Mouse (Mus musculus): ENCODE data around the gene Mapkap1. TPM values are rescaled to one million over a fixed set of nuclear protein-coding genes. Genes with fewer than 3 reads are reported as not detected.

Gene Mapkap1
- total RNA-seq, 1 experiment from 2014 or later = 57.3 TPM

DNA sequence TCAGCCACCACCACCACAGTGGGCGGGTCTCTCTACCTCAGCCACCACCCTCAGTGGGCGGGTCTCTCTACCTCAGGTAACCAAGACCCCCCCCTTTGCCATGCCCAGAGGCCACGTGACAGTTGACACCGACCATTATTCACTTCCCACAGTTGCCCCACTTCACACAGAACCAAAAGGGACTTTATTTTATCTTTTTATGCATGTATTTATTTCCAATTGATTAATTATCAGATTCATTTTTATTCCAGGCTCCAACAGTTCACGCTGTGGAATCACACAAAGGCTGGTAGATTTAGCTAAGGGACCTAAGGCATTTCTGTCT is 239.9 kb downstream of the Mapkap1 start:
- ATAC-seq (ENCODE audit: extremely low read depth, insufficient number of reproducible peaks, low FRiP score, poor library complexity, severe bottlenecking) = no peak

DNA sequence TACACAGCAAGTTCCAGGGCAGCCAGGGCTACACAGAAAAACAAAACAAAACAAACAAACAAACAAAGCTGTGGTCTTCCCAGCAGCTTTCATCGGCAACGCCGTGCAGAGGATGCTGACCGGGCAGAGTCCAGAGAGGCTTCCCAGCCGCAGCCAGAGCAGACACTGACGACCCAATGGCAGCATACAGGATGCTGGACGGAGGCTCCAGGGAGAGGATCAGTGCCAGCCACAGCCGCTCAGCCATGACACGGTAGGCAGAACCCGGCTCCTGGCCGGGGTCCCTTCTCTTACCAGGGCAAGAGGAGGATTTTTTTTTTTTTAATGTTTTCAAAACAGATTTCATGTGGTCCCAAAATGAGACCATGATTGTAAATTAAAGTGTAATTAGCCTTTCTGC is 240.8 kb downstream of the Mapkap1 start:
- ATAC-seq (ENCODE audit: extremely low read depth, insufficient number of reproducible peaks, low FRiP score, poor library complexity, severe bottlenecking) = no peak

DNA sequence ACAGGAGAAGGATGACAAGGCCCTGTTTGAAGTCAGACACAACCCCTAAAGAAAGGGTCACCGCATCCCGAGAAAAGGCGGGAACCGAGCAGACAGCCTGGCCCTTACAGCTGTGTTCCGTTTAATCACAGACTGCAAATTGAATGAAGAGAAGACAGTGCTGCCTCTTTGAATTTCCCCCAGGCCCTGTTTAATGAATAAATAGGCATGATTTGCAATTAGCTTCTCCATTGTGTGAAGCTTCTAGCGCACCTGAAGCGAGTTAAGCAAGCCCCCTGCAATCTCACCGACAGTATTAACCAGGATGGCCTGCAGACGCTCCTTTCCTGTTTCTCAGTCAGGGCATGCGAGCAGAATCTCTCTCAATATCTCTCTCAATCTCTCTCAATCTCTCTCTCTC is 261.2 kb downstream of the Mapkap1 start:
- no peak for ATAC-seq (ENCODE audit: extremely low read depth, insufficient number of reproducible peaks, low FRiP score, poor library complexity, severe bottlenecking)

DNA sequence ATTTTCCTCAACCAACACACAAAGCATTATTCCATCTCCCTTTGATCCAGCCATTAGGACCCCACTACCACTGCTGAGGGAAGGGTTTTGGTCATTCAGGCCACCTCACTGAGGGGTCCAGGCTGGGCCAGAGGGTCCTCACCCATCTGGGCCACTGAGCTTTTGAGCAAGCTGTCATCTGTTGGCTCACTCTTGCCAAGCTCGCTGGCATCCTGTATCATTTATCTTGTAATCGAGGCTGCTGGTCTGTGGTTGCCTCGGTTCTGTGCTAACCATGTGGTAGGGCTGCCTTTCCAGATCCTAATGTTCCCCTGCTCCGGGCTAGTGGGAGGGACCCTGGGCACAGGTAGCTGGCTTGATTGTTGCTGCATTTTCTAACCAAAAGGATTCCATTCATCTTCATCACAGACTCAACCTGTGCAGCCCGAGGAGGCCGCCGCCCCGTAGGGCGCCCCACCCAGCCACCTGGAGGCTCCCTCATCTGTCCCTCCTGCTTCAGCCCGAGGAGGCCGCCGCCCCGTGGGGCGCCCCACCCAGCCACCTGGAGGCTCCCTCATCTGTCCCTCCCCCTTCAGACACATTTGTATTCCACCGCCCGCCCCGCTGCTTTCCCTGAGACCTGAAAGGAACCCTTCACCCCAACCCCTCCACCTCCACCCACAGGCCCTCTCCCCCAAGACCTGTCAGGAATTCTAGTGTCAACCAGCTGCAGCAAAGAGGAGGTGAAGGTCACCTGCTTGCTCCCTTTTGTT is 262.0 kb downstream of the Mapkap1 start:
- no peak for ATAC-seq (ENCODE audit: extremely low read depth, insufficient number of reproducible peaks, low FRiP score, poor library complexity, severe bottlenecking)

DNA sequence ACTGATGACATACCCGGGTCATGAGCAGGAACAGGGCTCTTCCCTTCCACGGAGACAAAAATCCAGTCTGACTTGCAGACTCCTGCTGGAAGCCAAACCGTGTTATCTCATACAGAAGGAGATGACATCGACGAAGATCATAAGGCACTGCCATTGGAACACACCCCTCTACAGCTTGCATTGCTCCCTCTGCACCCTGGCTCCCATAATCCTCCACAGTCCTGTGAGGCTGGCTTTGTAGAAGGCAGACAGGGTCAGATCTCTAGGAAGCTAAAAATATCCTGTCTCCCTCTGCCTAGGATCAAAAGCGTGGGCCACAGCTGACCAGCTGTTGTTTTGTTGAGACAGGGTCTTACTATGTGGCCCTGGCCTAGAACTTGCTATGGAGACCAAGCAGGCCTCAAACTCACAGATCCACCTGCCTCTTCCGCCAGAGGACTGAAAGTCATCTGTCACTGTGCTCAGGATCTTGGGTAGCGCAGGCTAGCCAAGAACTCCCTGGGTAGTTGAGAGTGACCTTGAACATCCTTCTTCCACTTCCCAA is 262.7 kb downstream of the Mapkap1 start:
- ATAC-seq (ENCODE audit: extremely low read depth, insufficient number of reproducible peaks, low FRiP score, poor library complexity, severe bottlenecking) = no peak

DNA sequence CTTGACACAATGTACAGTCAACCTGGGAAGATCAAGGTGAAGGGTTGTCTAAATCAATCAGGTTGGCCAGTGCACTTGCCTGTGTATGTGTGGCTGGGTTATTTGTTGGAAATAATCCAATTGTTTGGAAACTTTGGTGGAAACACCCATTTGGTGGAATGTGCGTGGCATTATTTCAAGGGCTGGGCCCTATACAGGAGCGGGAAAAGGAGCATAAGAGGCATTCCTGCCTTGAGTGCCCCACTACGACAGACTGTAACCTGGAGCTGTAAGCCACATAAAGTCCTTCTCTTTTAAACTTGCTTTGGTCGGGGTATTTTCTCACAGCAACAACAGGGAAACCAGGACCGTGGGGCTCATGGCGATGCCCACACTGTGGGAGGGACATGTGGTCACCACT is 263.9 kb downstream of the Mapkap1 start:
- ATAC-seq (ENCODE audit: extremely low read depth, insufficient number of reproducible peaks, low FRiP score, poor library complexity, severe bottlenecking) = no peak

DNA sequence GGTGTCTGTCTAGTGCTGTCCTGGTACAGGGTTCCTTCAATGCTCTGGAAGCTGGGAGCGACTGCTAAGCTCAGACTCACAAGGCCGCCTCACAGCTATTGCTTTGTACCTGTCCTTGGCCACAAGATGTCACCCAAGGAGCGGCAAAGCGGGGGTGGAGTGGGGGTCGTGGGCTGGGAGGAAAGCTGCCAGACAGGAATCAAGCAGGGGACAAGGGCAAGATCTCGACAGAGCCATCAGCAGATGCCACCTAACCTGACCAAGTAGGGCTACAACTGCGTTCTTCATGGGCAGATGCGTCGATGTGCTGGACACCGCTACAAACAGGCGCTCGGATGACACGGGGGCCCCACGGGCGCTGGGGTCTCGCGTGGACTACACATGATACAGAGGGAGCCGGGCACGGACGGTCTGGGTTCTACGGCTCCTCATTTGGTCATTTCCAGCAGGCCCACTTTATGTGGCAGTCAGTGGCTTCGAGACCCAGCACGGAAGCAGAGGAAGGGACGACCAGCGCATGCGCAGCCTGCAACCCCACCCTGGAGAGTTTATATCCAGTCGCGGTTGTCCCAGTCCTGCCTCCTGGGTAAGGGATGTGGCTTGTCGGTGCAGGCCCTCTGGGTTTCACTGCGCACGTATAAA is 264.9 kb downstream of the Mapkap1 start:
- ATAC-seq (ENCODE audit: extremely low read depth, insufficient number of reproducible peaks, low FRiP score, poor library complexity, severe bottlenecking) = no peak

DNA sequence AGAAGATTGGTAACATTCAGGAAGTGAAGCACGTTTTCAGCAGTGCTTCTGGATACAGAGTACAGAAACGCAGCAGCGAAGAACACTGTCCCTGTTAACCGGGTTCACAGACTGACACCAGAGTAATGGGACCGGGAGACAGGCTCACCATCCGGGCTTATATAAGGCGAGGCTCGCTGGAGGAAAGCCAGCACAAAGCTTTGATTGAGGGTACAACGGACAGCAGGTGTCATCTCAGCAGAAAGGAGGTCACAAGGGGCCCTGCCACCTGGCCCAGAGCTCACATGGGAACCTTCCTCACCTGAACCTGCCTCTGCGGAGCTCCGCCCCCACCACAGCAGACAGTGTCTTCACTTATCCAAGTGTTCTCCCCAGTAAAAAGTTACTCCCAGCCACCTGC is 267.3 kb downstream of the Mapkap1 start:
- no peak for ATAC-seq (ENCODE audit: extremely low read depth, insufficient number of reproducible peaks, low FRiP score, poor library complexity, severe bottlenecking)

Other genes with a start within 250 kb of the Mapkap1 start
- 3.6 and 10.4 TPM in 2 replicates for gene Pbx3, start 33.6 kb upstream of the Mapkap1 start, total RNA-seq (2017)